Mouse (Mus musculus) adrenal gland, adult 8-10 months (tissue): ENCODE measurements at regions not wholly inside any gene's neighbourhood (a gene's known extent, or its start where the extent isn't known, plus 50 kb on each side); places are given as distances from the start of the nearest gene placed in this dataset.
"Not testable (repeated sequence)": the region's sequence is repeated elsewhere in the genome, so short reads cannot be mapped to it uniquely, and the experiment has no call there.

Experiments used
- DNase-seq: peaks from one replicate; pipeline ENCODE4 v3.0.0; 2022

- no peak for DNase-seq
Observed at GRCm38 (mm10) chr16:25478300-25478699, 191.7 kb downstream of the Tprg start.

GRCm38 (mm10) chr16:25483831-25484254 is 197.2 kb downstream of the Tprg start:
- DNase-seq: no peak

DNA sequence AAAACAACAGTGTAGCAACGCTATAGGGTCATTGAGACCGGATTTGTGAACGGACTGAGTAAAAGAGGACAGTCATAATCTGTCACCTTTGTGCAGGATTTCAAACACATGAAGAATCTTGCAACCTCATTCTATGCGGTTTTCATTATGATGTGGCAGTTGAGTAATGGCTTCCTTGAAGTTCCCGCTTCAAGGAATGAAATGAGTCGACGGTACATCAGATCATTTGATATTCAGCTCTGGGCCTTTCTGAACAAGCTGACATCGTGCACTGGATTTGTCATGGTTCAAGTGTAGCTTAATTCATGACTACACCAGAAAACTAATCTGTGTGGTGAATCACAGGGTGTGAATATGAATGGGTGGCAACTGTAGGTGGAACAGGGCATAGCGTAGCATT is 198.4 kb downstream of the Tprg start:
- no peak for DNase-seq

DNA sequence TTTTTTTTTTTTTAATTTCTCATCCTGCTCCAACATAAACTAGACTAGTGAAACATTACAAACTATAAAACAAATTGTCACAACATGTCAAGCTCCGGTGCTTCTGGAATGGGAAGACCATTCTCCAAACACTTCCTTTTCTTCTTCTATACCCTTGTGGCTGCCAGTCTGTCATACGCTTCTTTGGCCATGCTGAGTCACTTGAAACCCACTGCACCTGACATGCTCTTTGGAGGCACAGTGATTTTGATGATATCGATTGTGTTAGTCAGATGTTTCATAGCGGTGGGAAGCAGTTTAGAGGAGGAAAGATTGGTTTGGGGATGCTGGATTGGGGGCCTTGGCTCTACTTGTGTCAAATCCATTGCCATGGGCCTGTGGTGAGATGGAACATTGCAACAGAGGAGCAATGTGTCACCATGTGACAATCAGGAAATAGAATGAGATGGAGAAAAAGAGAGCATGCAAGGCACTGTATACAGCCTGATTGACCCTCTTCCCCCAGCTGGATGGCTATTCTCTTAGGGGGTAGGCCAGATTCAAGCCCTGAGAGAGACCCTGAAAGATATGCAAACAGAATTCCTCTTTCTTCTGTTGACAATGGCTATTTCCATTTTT is 197.0 kb upstream of the Trp63 start:
- DNase-seq: no peak

GRCm38 (mm10) chr16:25490847-25491246 is 192.7 kb upstream of the Trp63 start:
- DNase-seq: no peak

- no peak for DNase-seq
Observed at GRCm38 (mm10) chr16:25494153-25494552, 189.4 kb upstream of the Trp63 start.

- DNase-seq: no peak
Observed at GRCm38 (mm10) chr16:25495586-25496196, 187.9 kb upstream of the Trp63 start.

DNA sequence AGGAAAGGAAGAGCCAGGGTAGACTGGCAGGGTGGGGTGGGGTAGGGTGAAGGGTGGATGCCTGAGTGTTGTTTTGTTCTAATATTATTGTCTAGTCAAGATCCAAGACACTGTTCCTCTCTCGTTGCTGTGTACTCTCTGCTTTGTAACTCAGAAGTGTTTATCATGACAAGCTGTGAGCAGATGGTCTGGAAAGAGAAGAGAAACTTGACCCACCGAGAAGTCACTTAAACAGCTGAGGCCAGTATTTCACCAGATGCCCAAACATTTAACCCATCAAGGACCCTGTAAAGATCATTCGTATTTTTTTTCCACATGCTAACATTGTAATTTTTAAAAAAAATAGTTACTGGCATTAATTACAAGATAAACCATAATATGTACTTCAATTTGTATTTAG is 178.7 kb upstream of the Trp63 start:
- no peak for DNase-seq

GRCm38 (mm10) chr16:25517114-25517868 is 166.3 kb upstream of the Trp63 start:
- no peak for DNase-seq

- DNase-seq: not testable (repeated sequence)
Observed at GRCm38 (mm10) chr16:25523141-25523540, 160.4 kb upstream of the Trp63 start.

DNA sequence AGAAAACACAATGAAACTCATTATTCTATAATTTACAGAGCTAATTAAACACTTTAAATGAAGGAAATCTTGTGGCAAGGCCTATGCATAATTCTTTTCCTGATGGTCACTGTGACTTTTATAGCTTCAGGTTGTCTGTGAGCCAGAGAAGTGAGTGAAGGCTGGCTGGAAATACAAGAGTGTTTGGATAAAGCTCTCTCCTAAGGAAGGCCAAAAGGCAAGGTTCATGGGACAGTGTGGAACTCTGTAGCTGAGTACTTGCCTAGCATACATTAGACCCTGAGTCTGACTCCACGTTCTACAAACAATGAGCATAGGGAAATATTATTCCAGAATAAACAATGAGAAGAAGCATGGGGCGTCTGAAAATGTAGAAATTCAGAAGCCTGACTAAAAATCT is 159.9 kb upstream of the Trp63 start:
- DNase-seq: no peak

- no peak for DNase-seq
Observed at GRCm38 (mm10) chr16:25527850-25528249, 155.7 kb upstream of the Trp63 start.

DNA sequence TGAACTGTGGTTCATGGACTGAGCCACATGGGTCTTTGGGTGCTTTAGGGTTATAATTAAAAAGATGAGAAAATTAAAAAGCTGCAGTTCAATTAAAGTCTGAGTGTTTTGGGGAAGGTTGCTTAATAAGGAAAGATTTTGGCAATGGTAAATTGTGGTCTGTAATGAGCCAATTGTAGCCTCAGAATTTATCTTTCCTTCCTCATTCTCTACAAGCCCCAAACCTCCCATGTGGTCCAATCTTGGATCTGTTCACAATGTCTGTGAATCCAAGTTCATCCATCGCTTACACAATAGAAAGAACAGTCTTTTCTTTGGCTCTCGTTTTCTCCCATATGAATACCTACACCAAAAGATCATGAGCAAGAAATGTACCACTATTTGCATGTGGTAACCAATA is 155.2 kb upstream of the Trp63 start:
- DNase-seq: no peak

GRCm38 (mm10) chr16:25529681-25530080 is 153.9 kb upstream of the Trp63 start:
- no peak for DNase-seq

DNA sequence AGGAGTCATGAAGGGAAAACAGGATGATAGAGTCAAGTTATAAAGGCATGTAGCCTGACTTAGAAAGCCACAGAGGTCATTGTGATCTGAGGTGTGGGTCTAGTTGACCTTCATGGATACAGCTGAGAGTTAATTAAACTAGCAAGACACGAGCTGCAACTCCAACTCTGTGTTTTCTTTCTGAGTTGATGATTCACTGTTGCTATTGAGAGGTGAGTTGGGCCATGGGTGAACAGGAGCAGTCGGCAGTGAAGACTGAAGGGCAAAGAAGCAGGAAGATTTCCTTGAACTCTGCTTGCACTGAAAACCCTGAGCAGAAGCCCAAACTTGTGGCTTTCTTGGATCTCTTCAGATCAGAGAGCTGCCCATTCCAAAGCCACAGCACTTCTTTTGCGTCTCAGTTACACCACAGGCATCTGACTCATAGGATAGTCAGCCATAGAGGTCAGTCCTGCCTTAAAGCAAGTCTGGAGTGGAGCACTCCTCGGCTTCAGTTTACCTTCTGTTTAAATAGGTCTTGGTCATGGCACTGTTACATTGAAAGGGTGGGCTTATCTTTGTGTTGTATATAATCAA is 151.7 kb upstream of the Trp63 start:
- peak; percentile 14 for DNase-seq

DNA sequence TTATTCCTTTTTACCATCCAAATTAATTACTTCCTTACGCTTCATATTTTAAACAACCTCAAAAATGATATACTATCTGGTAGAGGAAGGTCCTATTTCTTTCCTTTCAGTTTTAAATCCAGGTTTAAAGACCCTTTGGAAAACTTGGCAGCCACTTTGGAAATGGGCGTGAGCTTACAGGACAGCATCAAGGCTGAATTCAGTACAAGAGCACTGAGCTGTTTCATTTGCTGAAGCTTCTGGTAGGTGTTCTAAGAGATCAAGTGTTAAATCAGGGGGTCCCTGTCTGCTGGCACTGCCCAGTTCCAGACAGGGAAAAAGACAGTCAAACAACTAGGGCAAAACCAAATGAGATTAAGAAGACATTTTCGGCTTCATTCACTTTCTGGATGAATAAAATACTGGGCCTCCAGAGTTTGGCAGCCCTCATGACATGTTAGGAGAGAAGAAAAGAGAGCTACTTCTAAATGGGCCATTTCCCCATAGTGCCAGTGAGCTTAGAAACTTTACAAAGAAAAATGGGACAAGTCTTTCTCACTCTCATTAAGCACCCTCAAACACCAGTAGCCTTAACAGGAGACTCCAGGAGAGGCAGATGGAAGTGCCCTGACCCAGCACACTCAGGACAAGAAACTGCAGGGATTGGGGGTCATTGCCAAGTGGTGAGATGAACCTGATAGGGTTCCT is 150.9 kb upstream of the Trp63 start:
- DNase-seq: no peak

- DNase-seq: peak; percentile 62
Observed at GRCm38 (mm10) chr16:25533206-25533580, 150.4 kb upstream of the Trp63 start.

DNA sequence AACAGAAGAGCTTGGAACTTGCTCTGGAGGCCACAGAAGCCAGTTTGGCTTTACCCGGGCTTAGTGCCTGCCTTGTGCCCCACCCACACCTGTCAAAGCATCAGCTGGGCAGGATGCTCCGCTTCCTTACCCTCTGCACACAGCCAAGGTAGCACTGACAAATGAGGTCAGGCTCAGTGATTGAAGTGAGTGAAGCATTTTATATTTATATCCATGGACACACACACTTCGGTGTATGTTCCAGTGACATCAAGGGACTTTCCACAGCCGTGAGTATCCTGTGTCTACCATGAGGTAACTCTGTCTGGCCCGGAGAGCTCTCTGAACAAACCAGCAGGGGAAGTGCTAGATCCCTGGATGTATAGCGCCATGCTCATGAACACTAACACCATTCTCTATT is 147.0 kb upstream of the Trp63 start:
- no peak for DNase-seq

GRCm38 (mm10) chr16:25549542-25550110 is 133.9 kb upstream of the Trp63 start:
- DNase-seq: no peak

GRCm38 (mm10) chr16:25557181-25557580 is 126.4 kb upstream of the Trp63 start:
- no peak for DNase-seq

DNA sequence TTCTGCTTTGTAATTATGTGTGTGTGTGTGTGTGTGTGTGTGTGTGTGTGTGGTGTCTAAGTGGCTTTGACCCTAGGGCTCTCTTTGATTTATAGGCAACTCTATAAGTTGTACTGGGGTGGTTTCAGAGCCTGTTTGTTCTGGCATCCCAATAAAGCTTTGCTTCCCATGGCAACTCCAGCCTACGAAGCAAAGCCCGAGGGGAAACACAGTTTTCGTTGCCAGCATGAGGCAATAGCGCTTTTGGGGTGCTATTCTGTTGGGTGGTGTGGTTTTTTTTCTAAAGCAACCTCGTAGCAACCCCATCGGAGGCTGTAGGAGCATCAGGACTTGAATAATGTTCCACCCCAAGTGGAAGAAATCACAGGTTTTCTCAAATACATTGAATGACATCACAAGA is 103.3 kb upstream of the Trp63 start:
- DNase-seq: no peak

DNA sequence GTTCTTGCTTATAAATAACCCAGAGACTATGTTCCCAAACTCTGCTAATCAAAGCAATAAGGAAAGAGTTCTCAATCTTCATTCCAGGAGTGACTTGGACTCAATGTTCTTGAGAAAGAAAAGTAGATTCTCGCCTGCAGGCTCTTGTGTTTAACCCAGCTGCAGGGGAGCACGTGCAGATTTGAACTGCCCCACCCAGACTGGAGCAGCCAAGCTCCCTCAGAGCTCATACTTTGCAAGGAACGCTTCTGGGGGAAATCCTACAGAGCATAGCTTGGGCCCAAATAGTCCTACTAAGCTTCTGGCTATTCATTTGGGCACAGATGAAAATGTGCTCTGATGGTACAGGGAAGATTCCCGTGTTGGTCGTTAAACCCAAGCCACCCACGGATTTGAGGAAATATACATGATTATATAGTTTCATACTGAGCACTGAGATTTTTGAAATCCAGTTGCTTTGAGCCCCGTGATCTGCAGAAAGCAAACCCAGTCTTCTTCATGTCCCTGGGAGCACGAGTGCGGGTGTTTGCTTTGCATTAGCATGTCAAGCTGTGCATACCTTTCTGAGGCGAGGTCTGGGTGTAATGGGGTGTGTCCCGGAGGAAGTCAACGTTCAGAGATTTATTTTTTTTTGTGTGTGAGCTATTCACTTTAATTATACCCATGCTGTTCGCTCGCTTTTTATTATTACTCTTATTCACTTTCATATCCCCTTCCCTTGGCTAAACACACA is 99.1 kb upstream of the Trp63 start:
- DNase-seq: no peak
